Mouse (Mus musculus) neural tube, embryonic 10.5 days (tissue): ENCODE measurements around the gene Piezo1.
A peak's percentile ranks its signal among the peaks of the same experiment; 100 is the strongest.

Experiments
- DNase-seq: peaks from one replicate; pipeline ENCODE4 v3.0.0-alpha.2; 2017; ENCODE audit warnings: low spot score; ENCODE audit errors: extremely low spot score

Gene Piezo1

DNA sequence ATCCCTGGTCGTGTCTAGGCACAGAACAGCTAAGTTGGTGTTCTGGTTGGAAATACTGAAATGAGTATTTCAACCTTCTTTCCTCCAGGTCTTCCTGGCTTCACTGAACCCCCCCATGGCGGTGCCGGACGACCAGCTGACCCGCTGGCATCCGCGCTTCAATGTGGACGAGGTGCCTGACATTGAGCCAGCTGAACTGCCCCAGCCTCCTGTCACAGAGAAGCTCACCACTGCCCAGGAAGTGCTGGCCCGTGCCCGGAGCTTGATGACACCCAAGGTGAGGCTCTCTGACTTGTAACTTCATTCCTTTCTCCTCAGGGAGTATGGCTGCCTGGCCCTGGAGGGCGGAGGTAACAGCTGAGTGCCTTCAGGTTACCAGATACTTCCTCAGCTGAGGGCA, 20.0 kb upstream of the Piezo1 start:
- no peak for DNase-seq

GRCm38 (mm10) chr8:122569996-122570395, 18.9 kb upstream of the Piezo1 start:
- DNase-seq = no peak

GRCm38 (mm10) chr8:122569329-122569728, 18.2 kb upstream of the Piezo1 start:
- DNase-seq = no peak

- DNase-seq = no peak
These were observed 17.8 kb upstream of the Piezo1 start for GRCm38 (mm10) chr8:122568881-122569309.

- DNase-seq = no peak
These were observed 17.0 kb upstream of the Piezo1 start for GRCm38 (mm10) chr8:122568109-122568504.

DNA sequence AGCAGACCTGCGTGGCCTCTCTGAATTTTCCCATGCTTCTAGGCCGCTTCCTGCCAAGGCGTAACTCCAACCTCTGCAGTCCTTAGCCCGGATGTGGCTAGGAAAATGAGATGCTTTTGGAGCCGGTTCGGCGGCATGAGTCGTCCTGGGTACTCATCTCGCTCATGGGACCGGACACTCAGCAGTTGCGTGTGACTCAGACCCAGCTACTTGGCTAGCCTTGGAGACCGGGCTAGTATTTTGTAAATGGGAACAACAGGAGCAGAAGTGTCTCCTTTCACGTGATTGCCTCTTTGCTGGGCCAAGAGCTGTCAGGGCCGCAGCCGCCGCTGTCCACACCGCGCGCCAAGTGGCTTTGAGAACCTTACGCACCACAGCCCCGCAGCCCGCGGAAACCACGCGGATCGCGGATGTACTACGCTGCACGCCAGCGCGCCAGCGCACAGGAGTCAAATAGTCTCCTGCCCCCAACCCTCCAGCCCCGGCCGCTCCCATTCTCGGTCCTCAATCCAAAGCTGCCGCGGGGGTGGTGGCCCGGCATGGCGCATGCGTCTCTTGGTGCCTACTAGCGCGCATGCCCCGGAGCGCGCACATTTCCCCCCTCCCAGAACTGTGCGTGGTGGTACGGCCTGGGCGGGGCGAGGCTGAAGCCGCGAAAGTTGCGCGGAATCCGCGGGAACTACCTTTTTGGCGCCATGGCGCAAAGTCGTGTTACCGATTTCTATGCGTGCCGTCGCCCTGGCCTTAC, 16.4 kb upstream of the Piezo1 start, which contains the start of gene Cdt1:
TSS of gene Cdt1 (plus strand) at position 655 of the 748 bp plus-strand sequence.
- peak; percentile 98 for DNase-seq

DNA sequence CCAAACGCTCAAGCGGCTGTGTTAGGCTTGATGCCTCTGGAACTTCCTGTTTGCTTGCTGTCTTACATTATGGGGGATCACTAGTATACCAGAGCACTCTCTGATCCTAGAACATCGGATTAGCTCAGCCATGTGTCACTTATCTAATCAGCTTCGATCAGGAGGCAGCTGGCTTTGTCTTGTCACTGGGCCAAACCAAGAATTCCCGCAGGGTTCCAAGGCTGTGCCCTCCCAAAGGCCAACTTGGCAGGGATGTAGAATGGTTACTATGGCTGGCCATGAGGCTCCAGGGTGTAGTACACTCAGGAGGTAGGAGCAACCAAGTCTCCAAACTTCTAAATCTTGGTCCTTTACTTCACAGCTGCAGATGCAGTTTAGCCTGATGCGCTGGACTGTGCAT, 15.6 kb upstream of the Piezo1 start:
- no peak for DNase-seq

GRCm38 (mm10) chr8:122564363-122565352, 13.5 kb upstream of the Piezo1 start:
- DNase-seq = no peak

GRCm38 (mm10) chr8:122561199-122561598, 10.1 kb upstream of the Piezo1 start:
- DNase-seq = no peak

GRCm38 (mm10) chr8:122558671-122559349, 7.7 kb upstream of the Piezo1 start:
- no peak for DNase-seq

DNA sequence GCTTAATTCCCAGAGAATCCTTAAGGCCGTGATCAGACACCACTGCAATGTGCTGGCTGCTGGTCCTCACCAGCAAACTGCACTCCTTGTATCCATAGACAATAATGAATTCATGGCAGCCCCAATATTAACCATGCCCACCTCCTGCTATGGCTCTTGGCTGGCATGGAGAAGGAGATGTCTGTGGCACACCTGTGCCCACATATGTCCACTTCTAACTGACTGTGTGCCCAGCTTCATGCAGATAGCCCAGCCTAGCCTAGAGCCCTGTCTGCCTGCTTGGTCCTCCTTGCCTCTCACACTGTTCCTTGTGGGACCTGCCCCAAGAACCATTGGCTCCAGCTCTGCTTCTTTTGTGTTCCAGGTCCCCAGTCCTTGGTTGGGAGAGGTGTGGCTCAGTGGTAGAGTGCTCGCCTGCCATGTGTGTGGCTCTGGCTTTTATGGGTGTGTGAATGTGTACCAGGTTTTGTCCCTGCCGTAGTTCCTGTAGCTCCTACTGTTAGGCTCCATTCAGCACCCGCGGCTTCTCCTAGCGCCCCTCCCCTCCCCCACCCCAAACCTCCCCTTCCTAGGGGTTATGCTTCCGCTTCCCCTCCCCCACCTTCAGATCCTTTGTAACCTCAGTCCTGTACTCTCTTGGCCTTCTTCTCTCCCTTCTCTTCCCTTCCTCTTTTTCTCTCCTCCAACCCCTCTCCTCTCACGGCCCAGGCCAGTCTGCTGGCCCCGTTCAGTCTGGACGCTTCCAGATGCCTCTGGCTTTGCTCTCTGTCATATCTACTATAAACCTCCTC, 6.3 kb upstream of the Piezo1 start:
- DNase-seq = no peak

- no peak for DNase-seq
These were observed 5.2 kb upstream of the Piezo1 start for GRCm38 (mm10) chr8:122556030-122557009.

- DNase-seq = no peak
These were observed 3.7 kb upstream of the Piezo1 start for GRCm38 (mm10) chr8:122554786-122555185.

DNA sequence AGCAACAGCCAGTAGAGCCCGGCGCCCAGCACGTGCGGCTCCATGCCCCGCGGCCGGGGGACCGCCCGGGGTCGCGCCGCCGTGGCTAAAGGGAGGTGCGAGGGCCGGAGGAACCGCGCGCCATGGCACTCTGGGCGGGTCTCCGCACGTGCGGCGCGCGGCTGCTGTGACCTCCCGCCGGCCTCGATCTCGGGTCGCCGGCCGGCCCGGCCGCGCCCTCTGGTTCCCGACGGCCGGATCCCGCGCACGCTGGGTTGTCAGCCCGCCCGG, 199 bp downstream of the Piezo1 start:
- DNase-seq = no peak

GRCm38 (mm10) chr8:122550234-122550994, 715 bp downstream of the Piezo1 start:
- peak; percentile 75 for DNase-seq

- no peak for DNase-seq
These were observed 2.2 kb downstream of the Piezo1 start for GRCm38 (mm10) chr8:122548891-122549439.

DNA sequence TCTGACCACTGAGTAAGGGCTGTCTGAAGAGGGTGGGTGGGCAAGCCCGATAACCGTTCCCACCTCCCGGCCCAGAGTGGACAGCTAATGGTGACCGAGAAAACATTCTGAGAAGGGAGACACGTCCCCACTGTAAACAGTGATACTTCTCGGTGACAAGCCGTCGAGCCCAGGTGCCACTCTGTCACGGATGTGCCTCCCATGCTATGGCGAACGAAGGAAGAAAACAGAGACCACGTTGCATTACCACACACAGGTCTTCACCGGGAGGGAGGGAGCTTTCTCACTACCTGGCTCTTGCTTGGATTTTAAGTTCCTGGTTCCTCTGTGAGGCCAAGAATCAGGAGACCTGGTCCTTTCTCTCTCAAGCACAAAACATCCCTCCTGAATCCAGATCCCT, 2.8 kb downstream of the Piezo1 start:
- no peak for DNase-seq

DNA sequence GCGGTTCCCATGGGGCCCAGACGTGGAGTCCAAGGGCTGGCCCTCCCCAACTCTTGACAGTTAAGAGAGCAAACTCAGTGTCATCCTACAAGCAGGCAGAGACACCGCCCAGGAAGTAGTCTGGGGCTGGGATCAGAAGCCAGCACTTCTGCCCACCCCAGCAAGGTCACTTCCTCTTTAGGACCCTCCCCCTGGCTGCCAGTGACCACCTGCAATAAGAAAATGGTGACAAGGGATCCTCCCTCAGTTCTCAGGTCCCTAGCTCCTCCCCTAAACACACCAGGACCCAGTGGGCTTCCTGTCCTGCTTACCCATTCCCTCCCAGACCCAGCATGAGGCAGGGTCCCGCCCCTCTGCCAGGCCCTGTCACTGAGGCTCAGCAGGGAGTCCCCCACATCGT, 3.3 kb downstream of the Piezo1 start:
- no peak for DNase-seq
